Mouse (Mus musculus) embryo, embryonic 11.5 days (tissue): Measurements from ENCODE around the gene Dnajb8.

ENCODE experiments used
- DNase-seq: peaks from one replicate; pipeline ENCODE4 v3.0.0-alpha.2; 2012; ENCODE audit warnings: low read depth, low spot score

Dnajb8 gene

DNA sequence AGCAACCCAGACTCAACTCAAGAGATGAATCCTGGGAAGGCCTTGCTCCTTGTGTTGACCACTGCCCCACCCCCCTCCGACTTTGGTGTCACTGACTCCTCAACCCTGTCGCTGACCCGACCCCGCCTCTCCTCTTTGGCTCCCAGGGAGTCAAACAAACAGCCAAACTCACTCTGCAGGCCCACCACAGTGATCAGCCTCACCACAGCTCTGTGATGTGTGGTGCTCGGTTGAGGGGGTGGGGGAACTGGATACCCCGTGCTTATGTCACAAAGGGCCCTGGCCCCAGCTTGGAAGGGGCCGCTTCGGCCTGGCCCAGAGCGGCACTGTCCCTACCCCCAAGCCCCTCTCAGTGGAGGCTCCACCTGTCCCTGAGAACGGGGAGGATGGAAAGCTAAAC, at the start of gene Dnajb8:
Gene Dnajb8, plus strand, starts transcription at position 301 of the 400 bp plus-strand sequence.
- DNase-seq: no peak

DNA sequence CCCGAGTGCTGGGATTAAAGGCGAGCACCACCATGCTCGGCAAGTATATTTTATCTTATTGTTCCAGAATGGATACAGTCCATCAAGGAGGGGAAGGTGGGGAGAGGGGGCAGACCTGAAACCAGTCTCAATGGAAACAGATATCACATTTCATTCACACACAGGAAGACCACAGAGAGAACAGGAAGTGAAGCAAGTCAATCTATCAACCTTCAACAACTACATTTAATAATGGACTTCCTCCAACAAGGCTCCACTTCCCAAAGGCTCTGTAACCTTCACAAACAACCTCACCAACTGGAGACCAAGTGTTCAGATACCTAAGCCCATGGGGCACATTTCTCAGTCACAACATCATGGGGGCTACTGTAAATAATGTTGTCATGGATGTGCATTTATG, 47.9 kb upstream of the Dnajb8 start:
- DNase-seq: no peak

DNA sequence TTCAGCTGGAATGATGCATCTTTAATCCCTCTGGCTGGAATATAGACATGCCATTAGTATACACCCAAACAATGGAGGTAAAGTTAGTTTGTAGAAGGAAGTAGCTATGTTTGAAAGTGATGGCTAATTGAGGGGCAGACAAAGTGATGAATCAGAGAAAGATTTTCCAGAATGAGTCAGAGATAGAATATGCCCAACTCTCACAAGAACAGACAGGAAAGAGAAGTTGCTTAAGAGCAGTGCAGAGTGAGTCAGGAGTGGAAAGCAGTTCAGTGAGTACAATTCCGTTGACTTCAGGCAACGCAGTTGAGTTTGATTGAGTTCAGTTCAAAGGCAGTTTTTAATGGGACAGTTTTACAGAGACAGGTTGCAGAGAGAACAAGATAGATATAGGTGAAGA, 47.4 kb upstream of the Dnajb8 start:
- DNase-seq: no peak

DNA sequence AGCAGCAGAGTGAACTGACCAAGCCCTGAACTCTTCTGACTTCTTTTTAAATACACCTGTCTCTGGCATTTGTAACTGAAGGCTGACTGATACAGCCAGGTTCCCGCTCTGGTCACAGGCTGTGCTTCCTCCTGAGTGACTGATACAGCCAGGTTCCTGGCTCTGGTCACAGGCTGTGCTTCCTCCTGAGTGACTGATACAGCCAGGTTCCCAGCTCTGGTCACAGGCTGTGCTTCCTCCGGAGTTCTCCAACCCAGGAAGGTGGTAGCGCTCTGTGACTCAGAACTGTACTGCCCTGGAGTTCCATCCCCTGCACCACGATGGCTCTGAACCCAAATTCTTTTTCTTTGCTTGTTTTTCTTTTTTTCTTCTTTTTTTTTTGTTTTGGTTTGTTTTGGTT, 37.4 kb upstream of the Dnajb8 start:
- DNase-seq: no peak

DNA sequence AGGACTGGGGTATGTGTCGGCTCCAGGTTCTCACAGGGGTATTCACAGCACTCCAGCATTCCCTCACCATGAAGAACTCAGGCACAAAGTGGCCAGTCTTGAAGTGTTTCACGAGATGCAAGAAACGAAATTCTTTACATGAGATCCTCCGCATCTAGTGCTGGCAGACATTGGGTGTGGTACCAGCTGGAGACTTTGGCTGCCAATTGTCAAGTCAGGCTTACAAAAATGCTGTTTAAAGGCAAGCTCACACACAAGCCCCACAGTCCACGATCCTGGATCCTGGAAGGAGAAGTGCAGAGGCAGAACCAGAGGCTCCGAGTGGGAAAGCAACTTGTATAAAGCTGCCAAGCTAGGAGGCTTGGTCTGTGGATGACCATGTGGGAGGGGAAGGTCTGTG, 33.9 kb upstream of the Dnajb8 start:
- no peak for DNase-seq

DNA sequence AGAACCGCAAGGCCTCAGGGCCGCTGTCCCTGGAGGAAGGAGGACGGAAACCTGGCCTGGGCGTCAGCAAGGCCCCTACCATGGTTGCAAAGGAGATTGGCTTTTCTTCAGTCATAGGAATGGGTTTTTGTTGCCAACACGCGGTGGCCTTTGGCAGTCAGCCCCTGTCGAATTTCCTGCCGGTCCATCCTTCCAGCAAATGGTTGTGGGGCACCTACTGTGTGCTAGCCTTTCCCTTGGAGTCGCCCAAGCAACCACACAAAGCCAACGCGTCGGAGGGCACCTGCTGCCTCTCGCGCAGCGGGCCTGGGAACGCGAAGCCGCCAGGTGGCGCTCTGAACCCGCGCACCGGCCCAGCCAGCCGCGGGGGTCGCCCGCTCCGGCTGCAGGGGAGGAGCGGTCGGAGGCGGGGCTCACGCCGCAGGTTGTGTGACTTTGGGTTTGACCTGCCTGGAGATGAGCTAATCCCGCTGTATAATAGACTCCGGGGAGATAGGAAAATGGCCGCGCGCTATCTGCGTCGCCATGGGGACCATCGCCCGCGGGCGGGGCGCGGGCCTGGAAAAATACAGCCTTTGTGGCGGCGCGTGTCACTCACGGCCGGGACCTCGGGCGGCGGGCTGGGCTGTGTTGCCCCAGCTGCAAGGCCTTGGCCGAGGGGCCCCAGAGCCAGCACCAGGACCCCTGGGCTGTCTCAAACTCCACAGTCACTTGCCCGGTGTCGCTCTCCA, 32.6 kb upstream of the Dnajb8 start:
- DNase-seq: peak; percentile 69

DNA sequence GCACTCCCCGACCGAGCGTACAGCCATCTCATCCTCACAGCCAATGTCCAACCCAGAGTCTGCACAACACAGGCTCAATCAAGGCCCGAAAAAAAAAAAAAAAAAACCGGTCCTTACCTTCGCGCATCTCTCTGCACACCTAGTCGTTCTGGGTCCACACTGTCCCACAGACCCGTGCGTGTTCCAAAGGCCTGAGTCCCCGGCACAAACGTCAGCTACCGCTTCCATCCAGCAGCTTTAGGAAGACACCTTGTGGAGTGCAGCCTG, 32.1 kb upstream of the Dnajb8 start:
- no peak for DNase-seq

DNA sequence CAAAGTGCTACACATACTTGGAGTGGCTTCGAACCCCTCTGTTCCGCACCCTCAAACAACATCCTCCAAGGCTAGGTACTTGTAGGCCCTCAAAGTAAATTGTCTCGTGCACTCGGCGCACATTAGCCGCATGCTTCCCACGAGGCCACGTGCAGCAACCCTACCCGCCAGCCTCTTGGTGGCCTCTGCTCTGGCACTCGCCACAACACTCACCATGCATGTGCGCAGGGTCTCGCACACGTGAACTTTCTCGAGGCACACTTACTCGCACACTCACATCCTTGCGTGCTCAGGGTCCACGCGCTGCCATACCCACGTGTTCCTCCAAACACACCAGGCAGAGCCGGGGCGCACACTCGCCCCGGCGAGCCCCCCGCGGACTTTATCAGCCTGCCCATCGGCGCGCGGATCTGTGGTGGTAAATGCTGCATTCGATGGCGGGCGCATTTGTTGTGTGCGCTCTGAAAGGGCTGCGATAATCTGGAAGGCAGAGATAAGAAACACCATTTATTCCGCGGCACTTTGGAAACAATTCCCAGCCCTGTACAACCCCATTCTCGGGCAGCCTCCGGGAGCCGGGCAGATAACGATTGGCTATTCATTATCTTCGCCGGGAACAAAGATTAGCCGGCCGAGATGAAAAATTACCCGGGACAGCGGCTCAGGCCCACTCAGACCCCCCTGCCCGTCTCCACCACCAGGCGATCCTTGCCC, 31.6 kb upstream of the Dnajb8 start:
- DNase-seq: no peak

DNA sequence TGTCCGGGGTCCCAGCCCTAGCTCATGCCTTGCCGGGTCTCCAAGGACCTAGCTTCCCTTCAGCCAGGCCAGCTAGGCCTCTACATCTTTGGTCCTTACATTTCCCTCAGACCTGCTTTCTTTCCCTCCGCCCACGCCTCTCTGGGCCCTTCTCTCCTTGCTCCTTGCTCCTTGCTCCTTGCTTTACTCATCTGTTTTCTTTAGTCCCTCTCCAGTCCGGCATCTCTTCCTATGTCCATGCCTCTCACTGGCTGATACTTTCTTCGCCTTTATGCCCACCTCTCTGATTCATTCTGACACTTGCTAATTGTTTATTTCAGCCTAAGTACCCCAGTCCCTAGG, 31.1 kb upstream of the Dnajb8 start:
- no peak for DNase-seq

DNA sequence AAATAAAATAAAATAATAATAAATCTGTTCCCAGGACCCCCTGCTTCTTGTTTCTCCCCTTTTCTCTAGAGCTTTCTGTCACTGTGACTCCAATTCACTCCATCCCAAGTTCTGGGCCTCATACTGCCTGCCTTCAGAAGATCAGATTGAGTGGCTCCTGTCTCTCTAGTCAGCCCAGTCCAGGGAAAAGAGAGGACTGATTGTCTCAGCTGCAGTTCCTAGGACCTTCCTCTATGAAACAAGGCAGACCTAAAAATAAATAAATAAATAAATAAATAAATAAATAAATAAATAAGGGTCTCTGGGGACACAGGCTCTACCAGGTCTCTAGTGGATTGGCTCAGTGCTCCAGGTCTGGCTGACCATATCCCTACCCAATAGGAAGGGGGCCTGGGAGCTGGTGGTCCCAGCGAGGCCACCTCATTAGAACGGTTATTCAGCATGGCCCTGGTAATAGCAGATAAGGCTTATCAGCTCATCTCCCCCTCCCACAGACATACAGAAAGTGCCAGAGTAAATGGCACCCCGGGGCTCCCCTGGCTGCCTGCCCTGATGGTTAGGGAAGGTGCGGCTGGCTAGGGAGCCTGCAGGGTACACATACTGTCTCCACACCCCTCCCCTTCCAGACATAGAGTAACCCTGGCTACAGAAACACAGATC, 30.5 kb upstream of the Dnajb8 start:
- DNase-seq: no peak

DNA sequence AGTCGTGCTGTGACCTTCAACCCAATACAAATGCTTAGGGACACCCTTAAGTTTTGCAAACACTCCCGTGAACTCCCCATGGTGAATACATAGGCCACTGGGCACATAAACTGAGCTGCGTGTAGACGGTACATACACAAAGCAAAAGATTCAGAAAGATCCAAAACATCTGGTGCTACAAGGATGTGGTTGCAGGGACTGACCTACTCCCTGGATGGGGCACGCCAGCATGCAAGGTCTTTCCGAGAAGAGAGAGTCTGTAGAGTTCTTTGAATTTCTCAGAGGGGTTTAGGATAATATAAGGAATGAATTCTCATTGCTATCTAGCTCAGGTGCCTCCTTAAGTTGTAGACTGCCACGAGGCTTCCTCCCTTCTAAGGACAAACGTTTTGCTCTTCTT, 29.3 kb upstream of the Dnajb8 start:
- DNase-seq: no peak

DNA sequence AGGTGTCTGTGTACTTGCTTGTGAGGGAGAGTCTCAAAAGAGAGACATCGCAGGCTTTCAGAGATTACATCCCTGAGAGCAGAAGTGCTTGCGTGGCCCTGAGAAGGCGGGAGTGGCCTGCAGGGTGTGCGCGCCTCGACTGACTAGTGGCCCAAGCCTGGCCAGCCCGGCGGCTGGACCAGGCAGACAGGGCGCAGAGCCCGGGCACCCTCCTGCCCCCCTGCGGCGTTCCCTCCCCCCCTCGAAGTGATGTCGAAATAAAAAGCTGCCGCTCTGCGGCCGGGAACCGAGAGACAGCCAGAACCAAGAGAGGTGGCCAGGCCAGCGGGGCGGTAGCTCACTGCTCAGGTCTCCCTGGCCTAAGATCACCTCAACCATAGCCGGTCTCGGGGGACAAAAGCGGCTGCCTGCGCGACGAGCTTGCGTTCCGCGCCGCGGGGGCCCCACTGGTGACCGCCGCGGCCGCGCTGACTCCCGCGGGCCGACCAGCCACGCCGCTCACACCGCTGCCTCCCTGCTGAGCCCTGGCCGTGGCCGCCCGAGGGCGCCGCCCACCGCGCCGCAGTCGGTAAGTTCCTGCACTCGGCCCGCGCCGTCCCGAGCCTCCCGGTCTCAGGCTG, 28.5 kb upstream of the Dnajb8 start, which contains the start of gene Gata2:
Gene Gata2, plus strand, starts transcription at position 459 of the 620 bp plus-strand sequence.
- no peak for DNase-seq

DNA sequence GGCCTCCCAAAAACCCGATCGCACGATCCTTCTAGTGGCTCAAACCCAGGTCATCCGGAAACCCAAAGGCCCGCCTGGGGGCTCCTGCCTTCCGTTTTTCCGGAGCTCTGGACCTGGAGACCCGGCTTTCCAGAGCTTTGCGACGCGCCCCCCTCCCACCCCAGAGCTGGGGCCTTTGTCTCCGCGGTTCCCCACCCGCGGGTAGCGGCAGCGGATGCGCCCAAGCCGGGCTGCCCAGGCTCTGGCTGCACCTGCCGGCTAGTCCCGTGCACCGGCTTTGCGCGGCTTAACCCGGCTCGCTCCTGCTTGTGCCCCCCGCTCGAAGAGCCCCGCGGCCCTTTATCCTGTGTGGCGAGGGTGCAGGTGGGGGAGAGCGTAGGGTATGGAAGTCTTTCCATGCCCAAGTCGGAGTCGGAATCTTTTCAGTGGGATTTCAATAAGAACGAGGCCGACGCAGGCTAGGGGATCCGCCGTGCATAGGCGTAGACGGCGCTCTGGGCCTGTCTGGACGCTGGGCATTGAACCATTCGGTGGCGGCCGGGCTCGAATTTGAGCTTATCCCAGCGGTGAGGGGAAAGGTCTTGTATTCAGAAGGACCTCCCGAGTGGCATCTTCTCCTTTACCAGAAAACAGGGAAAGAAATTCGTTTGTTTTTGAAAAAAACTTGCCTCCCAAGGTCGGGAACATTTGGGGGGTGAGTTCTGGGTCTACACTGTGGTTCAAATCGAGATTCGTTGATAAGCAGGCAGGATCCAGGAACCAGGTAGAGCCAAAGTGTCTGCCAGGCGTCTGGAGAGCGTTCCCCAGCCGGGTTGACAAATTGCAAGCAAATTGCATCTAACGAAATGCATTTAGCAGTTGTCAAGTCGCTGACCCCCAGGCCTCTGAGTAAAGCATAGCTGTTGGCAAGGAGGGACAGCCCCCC, 27.8 kb upstream of the Dnajb8 start:
- no peak for DNase-seq

DNA sequence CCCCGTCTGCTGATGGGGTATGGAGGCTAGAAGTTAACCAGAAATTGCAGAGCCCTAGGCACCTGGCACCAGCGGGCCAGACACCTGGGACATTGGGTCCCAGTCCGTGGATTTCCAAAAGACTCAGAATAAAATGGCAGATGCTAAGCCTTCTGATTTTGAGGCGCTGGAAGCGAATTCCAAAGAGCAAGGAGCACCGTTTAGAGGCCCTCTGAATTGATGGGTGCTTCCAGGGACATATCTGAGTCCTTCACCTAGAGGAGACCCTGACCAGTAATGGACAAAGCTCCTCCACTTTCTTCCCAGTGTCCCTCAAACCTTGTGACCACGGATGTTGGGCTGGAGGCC, 27.1 kb upstream of the Dnajb8 start:
- no peak for DNase-seq

DNA sequence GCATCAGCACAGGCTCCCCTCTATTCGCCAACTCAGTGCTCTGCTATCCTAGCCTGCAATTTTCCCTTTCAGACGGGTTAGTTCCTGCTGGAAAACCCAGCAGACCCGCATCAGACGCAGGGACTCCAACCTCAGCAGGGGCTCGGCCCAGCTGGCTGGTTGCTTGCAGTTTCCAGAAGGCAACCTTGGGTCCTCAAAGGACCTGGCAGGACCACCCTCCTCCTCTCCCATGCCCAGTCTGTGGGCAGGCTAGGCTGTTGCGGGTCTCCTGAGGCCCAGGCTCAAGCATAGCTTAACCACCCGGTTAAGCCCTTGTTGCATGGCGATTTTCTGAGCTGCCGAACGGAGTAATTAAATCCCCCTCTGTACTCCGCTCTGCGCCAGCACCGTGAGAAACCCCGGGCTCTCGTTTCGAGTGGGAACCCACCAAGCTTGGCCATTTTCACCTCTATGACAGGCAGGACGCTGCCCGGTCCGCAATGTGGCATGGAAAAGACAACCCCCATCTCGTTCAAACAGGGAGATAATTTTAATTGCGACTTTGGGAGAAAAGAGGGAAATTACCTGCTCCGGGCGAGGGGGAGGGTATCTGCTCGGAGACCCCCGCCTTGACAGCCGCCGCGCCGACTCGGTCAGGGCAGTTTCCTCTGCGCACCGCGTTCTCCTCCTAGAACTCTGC, 25.9 kb upstream of the Dnajb8 start:
- no peak for DNase-seq

DNA sequence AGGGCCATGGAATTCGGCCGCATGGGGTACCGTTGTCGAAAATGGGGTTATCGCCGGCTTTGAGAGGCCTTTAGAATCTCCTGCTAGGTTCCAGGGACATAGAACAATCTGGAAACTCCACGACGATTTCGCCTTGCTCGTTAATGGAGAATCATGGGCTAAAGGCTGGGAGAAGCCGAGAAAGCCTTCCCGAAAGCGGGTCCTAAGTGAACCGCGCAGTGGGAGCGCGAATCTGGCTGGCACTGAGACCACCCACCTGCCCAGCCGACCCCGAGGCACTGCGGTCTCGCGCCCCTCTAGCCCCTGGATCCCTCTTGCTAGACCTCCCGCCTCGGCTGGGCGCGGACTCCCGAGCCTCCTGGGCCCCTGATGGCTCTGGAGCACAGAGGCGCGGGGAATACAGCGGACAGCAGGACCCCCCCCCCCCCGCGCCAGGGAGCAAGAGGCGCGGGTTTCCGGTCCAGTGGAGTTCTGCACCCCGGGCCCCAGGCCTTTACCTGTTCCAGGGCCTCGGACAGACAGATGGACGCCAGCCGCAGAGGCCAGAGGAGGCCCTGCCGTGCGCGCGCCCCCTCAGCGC, 25.2 kb upstream of the Dnajb8 start:
- DNase-seq: no peak

DNA sequence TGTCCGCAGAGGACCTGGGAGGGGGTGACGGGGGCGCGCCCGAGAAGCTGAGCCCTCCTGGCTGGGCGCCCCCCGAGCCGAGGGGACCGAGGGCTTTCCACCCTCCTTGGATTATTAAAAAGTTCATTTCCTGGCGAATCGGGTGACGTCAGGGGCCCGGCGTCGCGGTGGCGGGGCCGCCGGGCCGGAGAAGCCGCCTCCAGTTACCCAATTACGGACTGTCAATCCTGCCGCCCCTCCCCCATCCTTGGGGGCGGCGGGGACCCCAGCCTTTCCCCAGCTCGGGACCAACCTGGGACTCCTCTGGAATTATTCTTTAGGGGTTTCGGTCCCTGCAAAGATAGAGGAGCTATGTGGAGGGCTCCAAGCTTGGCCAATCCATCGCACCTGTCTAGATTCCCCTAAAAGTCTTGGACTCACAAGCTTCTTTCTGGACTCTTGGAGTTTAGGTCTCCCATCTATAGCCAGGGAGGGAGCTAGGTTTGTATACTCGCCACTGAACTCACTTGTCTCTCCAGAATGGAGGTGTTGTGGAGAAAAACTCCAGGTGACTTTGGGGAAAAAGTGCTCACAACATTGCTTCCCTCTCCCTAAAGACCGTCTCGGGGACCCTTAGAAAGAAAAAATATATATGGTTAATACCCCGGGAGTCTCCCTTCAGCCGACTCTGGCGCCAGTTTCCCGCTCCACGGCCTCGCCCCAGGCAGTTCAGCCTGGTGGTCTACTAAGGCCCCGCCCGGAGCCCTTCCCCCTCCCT, 24.6 kb upstream of the Dnajb8 start:
- no peak for DNase-seq

DNA sequence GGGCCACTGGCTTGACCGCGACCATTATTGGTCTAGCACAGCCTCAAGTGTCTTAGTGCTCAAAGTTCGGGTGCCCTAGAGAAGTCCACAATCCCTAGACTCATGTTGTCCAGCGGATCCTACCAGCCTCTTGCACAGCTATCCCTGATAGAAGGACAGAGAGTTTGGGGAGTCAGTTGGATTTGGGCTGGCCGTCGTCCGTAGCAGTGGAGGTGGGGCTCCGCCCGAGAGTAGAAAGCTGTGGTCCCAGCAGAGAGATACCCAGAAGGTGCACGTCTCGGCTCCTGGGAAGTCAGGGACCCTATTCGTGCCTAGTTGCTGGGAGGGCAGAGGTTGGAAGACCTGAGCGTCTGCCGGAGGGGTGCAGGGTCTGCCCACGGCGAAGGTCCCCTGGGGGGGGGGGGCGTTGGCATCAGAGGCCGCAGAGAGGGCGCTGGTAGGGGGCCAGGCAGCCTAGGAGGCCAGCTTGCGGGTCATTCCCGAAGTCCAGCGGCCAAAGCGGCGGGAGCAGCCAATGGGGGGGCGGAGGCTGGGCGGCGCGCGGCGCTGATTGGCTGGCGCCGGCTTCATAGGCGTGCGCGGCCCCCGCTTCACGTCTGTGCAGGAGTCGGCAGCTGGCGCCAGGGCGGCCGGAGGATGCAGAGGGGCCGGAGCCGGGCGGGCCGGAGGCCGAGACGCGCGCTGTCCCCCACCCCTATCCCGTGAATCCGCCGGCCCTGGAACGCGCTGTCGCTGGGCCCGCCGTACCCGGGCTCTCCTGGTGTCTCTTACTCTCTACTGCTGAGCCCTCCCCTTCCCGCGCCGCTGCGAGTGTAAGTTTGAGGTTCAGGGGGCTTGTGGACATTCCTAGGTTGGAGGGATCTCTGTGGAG, 23.8 kb upstream of the Dnajb8 start:
- DNase-seq: no peak
